Comparison of ENCODE assay signal across 13 mouse cellular contexts in genomic region chr11:115377854-115378253, GRCm38 (mm10).
"Had no signal": no experiment of that assay in that cellular context is flagged by ENCODE, and none has a peak within 500 bp of the region (broad histone marks: within the 10 kb centered on the region; RNA-seq: fewer than 3 reads in every experiment).

No protein-coding gene starts in this region.

- H3K4me3 ChIP-seq: limb, embryonic 13.5 days; midbrain, embryonic 10.5 days; myocyte; neural tube, embryonic 15.5 days had no signal

- H3K9ac ChIP-seq: limb, embryonic 13.5 days; neural tube, embryonic 15.5 days had no signal

- H3K36me3 ChIP-seq: limb, embryonic 13.5 days; midbrain, embryonic 10.5 days; neural tube, embryonic 15.5 days had no signal

- DNase-seq: kidney, adult 18-20 months; kidney, postnatal 25 days; left cerebral cortex, postnatal 4 days; lung, adult 2 months; lung, postnatal 10 days; lung, postnatal 4 days; midbrain, embryonic 14.5 days; right cerebral cortex, adult 18-20 months; right cerebral cortex, postnatal 25 days had no signal

- H3K4me2 ChIP-seq: limb, embryonic 13.5 days; neural tube, embryonic 15.5 days had no signal

- H3K9me3 ChIP-seq: limb, embryonic 13.5 days; neural tube, embryonic 15.5 days had no signal

- H3K27ac ChIP-seq: limb, embryonic 13.5 days; midbrain, embryonic 10.5 days; neural tube, embryonic 15.5 days had no signal
